Mouse (Mus musculus) urinary bladder, postnatal 10 days (tissue): ENCODE results near the gene Umodl1.

ENCODE experiments used
- DNase-seq: peaks from one replicate; pipeline ENCODE4 v3.0.0; 2022; ENCODE audit warnings: low spot score

Umodl1 gene

GRCm38 (mm10) chr17:31038381-31038780 lies 83.9 kb downstream of the Umodl1 start:
- no peak for DNase-seq

- DNase-seq: no peak
These were observed 85.2 kb downstream of the Umodl1 start for GRCm38 (mm10) chr17:31039626-31040025.

GRCm38 (mm10) chr17:31040421-31040820 lies 86.0 kb downstream of the Umodl1 start:
- DNase-seq: no peak

- DNase-seq: no peak
These were observed 88.3 kb downstream of the Umodl1 start for GRCm38 (mm10) chr17:31042751-31043150.

GRCm38 (mm10) chr17:31057151-31057890 lies 102.9 kb downstream of the Umodl1 start, which contains the start of gene Abcg1:
Abcg1 (plus strand) TSS chr17:31057675.
- DNase-seq: no peak

- DNase-seq: no peak
These were observed 103.7 kb downstream of the Umodl1 start for GRCm38 (mm10) chr17:31057891-31058744.

- no peak for DNase-seq
These were observed 104.3 kb downstream of the Umodl1 start for GRCm38 (mm10) chr17:31058745-31059085.

GRCm38 (mm10) chr17:31060196-31060587 lies 105.8 kb downstream of the Umodl1 start:
- no peak for DNase-seq
